Mouse (Mus musculus): ENCODE measurements around the gene P2ry4. TPM values are rescaled to one million over a fixed set of nuclear protein-coding genes. Genes with fewer than 3 reads are reported as not detected.
A peak's percentile ranks its signal among the peaks of the same experiment; 100 is the strongest.

P2ry4 gene
- 0.03 and 2.2 TPM in 2 replicates for polyA plus RNA-seq (2012; rRNA removed)

DNA sequence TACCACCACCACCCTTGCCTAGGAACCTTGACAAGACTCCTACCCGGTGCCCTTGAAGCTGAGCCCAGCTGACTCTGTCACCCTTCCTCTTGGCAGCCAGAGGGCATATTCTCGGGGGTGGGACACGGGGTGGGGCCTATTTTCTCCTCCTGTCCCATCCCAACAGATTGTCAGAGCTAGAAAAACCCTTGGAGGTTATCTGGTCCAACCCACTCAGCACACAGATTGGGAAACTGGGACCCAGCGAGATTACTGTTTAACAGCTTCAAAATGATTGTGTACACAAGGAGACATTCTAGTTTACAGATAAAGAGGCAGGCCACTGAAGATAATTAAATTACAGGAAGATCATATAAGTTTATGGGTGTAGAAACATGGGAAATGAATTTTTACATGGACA lies at the start of gene P2ry4:
TSS of gene P2ry4 (minus strand) at position 79 of the 400 bp plus-strand sequence.
- no peak for DNase-seq
- WGBS = 51% methylated on average over 4 of the region's 4 CpGs
- TF ChIP-seq CTCF (IDR thresholded peaks at IDR 0.05; ENCODE audit: insufficient read depth, low read length) (no peak), POLR2A (IDR thresholded peaks at IDR 0.05; ENCODE audit: borderline replicate concordance, extremely low read depth, low read depth, low read length) (no peak)
- Histone ChIP-seq H3K4me1 (ENCODE audit: control insufficient read depth, insufficient read depth, low read length) (no peaks in the 10 kb centered on the region), H3K4me3 (replicated peaks; ENCODE audit: extremely low read depth, low read depth, low read length) (no peak within 1 kb of the TSS)

DNA sequence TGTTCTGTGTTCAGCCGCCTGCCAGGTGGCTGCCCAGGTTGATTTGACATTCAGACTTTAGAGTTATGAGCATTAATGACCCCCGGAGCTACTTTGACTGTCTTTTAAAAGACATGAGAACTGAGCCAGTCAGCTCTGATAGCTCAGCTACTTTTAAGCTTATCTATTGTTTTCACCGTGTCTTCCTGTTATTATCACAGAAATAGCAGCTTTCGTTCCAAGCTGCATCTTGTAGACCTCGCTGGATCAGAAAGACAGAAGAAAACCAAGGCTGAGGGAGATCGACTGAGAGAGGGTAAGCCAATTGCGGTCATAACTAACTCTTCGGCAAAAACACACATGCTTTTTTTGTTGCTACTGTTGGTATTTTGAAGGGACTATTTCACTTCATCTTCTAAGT lies 43.8 kb upstream of the P2ry4 start:
- WGBS = 74% methylated on average over 8 of the region's 8 CpGs

DNA sequence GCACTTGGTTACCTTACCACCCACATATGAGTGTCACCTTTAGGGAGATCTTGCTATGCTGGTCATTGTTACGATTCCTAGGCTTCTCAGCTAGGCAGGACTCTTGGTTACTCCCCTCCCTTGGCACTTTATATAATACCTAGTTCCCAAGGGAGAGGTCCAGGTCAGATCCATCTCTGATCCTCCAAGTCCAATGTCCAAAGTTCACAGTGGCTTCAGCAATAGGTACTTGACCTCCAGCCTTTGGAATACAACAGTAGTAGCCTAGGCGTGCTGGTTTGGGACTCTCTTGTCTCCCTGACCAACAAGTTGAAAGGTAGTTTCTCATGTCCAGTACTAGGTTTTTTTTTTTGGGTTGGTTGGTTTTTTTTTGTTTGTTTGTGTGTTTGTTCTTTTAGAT lies 34.4 kb upstream of the P2ry4 start:
- Histone ChIP-seq H3K4me3 (replicated peaks; ENCODE audit: extremely low read depth, low read depth, low read length) (no peak overlapping the region), H3K4me1 (ENCODE audit: control insufficient read depth, insufficient read depth, low read length) (peaks cover 2% of the 10 kb centered on the region; the same call in 1 of the 2 replicates)
- no peak for DNase-seq
- 91% methylated on average over 2 of the region's 2 CpGs for WGBS
- TF ChIP-seq POLR2A (IDR thresholded peaks at IDR 0.05; ENCODE audit: borderline replicate concordance, extremely low read depth, low read depth, low read length) (no peak), CTCF (IDR thresholded peaks at IDR 0.05; ENCODE audit: insufficient read depth, low read length) (no peak)

More for the DNA sequence above, 43.8 kb upstream of the P2ry4 start:
- no peak for DNase-seq
- no peak for TF ChIP-seq CTCF (IDR thresholded peaks at IDR 0.05; ENCODE audit: insufficient read depth, low read length)
- TF ChIP-seq POLR2A (IDR thresholded peaks at IDR 0.05; ENCODE audit: borderline replicate concordance, extremely low read depth, low read depth, low read length) = no peak
- peak overlapping the region; percentile 3 for H3K4me3 ChIP-seq (replicated peaks; ENCODE audit: extremely low read depth, low read depth, low read length)
- H3K4me1 ChIP-seq (ENCODE audit: control insufficient read depth, insufficient read depth, low read length) = no peaks in the 10 kb centered on the region

DNA sequence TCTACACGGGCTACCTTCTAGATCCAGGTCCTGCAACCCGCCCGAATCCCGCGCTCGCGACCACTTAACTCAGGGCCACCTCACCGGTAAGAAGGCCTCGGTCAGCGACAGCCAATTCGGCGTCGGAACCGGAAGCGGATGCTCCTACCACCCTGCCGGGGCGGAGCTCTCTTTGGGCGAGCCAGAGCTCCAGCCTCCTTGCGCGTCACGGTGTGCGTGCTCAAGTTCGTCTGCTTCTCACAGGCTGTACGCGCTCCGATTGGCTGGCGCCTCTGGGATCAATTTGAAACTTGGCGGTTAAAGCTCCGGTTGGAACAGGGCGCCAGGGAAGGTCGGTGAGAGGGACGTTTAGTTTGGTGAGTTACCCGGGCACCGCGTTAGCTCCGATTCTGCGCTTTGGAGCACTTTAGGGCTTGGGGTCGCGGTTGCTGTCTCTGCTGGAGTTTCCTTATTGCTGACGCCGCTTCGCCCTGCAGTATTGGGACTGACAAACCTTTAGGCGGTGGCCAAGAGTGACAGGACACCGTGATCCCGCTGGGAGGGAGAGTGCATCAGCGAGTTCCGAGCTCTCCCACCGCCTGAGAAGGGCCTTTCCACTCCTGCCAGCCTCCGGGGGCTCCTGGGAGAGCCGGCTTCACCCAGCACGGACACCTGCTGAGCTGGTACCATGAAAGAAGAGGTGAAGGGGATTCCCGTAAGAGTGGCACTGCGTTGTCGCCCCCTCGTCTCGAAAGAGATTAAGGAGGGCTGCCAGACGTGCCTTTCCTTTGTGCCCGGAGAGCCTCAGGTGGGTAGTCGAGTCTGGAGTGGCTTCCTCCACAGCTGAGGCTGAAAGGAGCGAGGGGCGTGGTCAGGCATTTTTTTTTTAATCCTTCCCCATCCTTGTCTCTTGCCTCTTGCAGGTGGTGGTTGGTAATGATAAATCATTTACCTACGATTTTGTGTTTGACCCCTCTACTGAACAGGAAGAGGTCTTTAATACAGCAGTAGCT lies 31.4 kb upstream of the P2ry4 start, which contains the start of gene Pdzd11:
TSS of gene Pdzd11 (minus strand) at position 767 of the 992 bp plus-strand sequence.
- H3K4me1 ChIP-seq (ENCODE audit: control insufficient read depth, insufficient read depth, low read length) = peaks cover 2% of the 10 kb centered on the region; the same call in 1 of the 2 replicates
- DNase-seq = peak; percentile 77
- no peak for TF ChIP-seq CTCF (IDR thresholded peaks at IDR 0.05; ENCODE audit: insufficient read depth, low read length)
- peak; percentile 76; the same call in 1 of the 2 replicates for TF ChIP-seq POLR2A (IDR thresholded peaks at IDR 0.05; ENCODE audit: borderline replicate concordance, extremely low read depth, low read depth, low read length)
- WGBS = 34% methylated on average over 62 of the region's 62 CpGs
- peak within 1 kb of the TSS; percentile 83 for H3K4me3 ChIP-seq (replicated peaks; ENCODE audit: extremely low read depth, low read depth, low read length)

DNA sequence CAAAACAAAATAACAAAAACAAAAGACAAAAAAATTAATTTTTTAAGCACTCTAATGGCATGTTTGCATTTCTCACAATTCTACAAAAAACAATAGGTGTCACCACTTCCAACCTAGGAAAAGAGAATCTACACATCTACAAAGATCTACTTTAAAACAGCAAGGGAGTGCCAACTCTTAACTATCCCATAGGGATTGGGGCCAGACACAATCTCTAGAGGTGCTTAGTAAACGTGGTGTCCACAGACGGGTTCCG lies 30.8 kb upstream of the P2ry4 start, which contains the start of gene Kif4:
TSS of gene Kif4 (plus strand) at position 192 of the 256 bp plus-strand sequence.
- Histone ChIP-seq H3K4me1 (ENCODE audit: control insufficient read depth, insufficient read depth, low read length) (peaks cover 2% of the 10 kb centered on the region; the same call in 1 of the 2 replicates), H3K4me3 (replicated peaks; ENCODE audit: extremely low read depth, low read depth, low read length) (peak within 1 kb of the TSS; percentile 83)
- TF ChIP-seq CTCF (IDR thresholded peaks at IDR 0.05; ENCODE audit: insufficient read depth, low read length) (no peak), POLR2A (IDR thresholded peaks at IDR 0.05; ENCODE audit: borderline replicate concordance, extremely low read depth, low read depth, low read length) (no peak)
- WGBS = 28% methylated on average over 3 of the region's 3 CpGs
- no peak for DNase-seq

DNA sequence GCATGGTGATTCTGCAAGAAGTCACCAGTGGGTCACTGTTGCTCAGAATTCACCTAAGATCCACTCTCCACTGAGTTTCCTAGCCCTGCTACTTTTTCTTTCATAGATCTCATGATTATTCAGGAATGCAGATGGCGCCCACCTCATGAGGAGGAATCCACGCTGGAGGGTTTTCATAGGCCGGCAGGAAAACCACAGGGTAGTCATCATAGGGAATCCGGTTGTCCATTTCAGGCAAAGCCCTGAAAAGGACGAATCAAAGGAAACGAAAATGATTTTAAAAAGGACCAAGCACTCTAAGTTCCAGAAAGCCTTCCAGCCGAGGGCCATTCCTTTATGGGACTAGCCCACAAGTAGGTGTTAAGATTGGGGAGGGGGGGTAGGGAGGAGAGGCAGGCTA lies 30.5 kb upstream of the P2ry4 start:
- peak overlapping the region; percentile 28 for H3K4me3 ChIP-seq (replicated peaks; ENCODE audit: extremely low read depth, low read depth, low read length)
- WGBS = 45% methylated on average over 7 of the region's 7 CpGs
- TF ChIP-seq POLR2A (IDR thresholded peaks at IDR 0.05; ENCODE audit: borderline replicate concordance, extremely low read depth, low read depth, low read length) = no peak
- TF ChIP-seq CTCF (IDR thresholded peaks at IDR 0.05; ENCODE audit: insufficient read depth, low read length) = no peak
- peaks cover 2% of the 10 kb centered on the region; the same call in 1 of the 2 replicates for H3K4me1 ChIP-seq (ENCODE audit: control insufficient read depth, insufficient read depth, low read length)
- DNase-seq = no peak

DNA sequence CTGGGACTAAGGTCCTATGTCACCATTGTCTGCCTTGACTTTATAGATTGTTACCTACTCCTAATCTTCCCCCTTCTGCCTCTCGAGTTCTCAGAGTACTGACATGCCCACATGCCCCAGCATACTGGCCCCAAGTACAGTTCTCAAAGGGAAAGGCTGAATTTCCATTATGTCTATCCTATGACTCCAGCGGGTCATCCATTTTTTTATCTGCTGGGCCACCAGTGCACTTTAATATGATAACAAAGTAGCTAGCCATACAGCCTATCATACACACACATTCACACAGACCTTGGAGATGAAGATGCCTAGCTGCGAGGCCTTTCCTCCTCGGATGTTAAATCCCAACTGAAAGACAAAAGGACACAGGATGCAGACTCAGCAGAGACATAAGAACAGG lies 29.6 kb upstream of the P2ry4 start:
- WGBS = 85% methylated on average over 4 of the region's 4 CpGs
- Histone ChIP-seq H3K4me3 (replicated peaks; ENCODE audit: extremely low read depth, low read depth, low read length) (no peak overlapping the region), H3K4me1 (ENCODE audit: control insufficient read depth, insufficient read depth, low read length) (peaks cover 2% of the 10 kb centered on the region; the same call in 1 of the 2 replicates)
- no peak for DNase-seq
- TF ChIP-seq CTCF (IDR thresholded peaks at IDR 0.05; ENCODE audit: insufficient read depth, low read length) (no peak), POLR2A (IDR thresholded peaks at IDR 0.05; ENCODE audit: borderline replicate concordance, extremely low read depth, low read depth, low read length) (no peak)

DNA sequence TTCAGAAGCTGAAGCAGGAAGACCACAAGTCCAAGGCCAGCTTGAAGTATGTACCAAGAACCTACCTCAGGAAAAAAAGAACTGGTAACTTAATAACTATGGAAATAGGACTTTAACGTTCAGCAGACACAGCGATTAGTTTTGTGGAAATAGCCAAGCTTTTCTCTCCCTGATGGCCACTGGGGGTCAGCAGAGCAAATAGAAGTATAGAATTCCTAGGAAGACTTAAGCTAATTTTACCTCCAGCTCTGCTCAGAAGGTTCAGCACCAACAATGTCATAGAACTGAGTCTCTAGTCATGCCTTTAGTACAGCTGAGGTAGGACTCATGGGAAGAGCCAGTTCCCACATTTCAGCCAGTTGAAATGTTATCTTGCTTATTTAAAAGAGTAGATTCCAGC lies 26.7 kb upstream of the P2ry4 start:
- 44% methylated on average over 2 of the region's 2 CpGs for WGBS
- TF ChIP-seq CTCF (IDR thresholded peaks at IDR 0.05; ENCODE audit: insufficient read depth, low read length) (no peak), POLR2A (IDR thresholded peaks at IDR 0.05; ENCODE audit: borderline replicate concordance, extremely low read depth, low read depth, low read length) (no peak)
- peaks cover 2% of the 10 kb centered on the region; the same call in 1 of the 2 replicates for H3K4me1 ChIP-seq (ENCODE audit: control insufficient read depth, insufficient read depth, low read length)
- no peak overlapping the region for H3K4me3 ChIP-seq (replicated peaks; ENCODE audit: extremely low read depth, low read depth, low read length)
- DNase-seq = no peak

DNA sequence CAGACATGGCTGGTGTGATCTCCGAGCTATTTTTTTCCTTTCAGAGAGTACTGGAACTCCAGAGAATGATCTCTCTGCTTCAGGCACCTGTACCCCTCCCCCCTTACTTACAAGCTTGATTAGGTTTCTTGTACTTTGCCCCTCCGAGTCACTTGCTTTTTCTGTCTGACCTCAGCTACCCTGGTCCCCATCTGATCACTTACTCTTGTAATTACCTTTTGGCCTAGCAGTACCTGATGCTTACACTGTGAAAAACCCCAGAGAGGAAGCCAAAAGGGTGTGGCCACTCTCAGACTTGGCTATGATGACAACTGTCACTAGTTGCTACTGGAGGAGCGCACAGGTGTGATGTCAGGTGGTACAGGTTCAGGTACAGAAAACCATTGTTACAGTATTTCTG lies 23.8 kb upstream of the P2ry4 start:
- H3K4me3 ChIP-seq (replicated peaks; ENCODE audit: extremely low read depth, low read depth, low read length) = no peak overlapping the region
- DNase-seq = no peak
- H3K4me1 ChIP-seq (ENCODE audit: control insufficient read depth, insufficient read depth, low read length) = no peaks in the 10 kb centered on the region
- TF ChIP-seq CTCF (IDR thresholded peaks at IDR 0.05; ENCODE audit: insufficient read depth, low read length) (no peak), POLR2A (IDR thresholded peaks at IDR 0.05; ENCODE audit: borderline replicate concordance, extremely low read depth, low read depth, low read length) (no peak)
- WGBS = 55% methylated on average over 3 of the region's 3 CpGs

Data from lung, adult 2 months (tissue).